Mouse (Mus musculus) retina, adult 2 months (tissue): ENCODE data around the gene Gm20715.
"Not testable (repeated sequence)": the region's sequence is repeated elsewhere in the genome, so short reads cannot be mapped to it uniquely, and the experiment has no call there.

Source experiments
- DNase-seq: peaks from one replicate; pipeline ENCODE4 v3.0.0-alpha.2; 2012; ENCODE audit warnings: low read depth, low spot score

The Gm20715 gene

DNA sequence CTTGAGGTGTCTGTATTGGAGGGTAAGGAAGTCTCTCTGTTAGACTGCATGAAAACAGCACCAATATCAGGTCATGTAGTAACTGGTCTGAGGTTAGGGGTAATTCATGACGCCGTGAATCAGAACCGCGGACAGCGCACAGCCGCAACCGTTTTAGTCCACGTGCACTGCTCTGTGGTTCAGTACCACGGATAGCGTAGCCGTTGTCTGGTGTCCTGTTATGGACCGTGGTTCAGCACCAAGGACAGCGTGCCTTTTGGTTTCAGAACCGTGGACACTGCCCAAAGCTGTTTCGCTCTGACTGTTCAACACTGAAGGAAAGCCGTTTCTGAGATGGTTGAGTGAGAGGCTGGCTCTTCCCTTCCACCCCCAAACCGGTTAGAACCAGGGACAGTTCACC, at the start of gene Gm20715:
Gm20715 (plus strand) TSS at position 235 of the 400 bp plus-strand sequence.
- DNase-seq = no peak

DNA sequence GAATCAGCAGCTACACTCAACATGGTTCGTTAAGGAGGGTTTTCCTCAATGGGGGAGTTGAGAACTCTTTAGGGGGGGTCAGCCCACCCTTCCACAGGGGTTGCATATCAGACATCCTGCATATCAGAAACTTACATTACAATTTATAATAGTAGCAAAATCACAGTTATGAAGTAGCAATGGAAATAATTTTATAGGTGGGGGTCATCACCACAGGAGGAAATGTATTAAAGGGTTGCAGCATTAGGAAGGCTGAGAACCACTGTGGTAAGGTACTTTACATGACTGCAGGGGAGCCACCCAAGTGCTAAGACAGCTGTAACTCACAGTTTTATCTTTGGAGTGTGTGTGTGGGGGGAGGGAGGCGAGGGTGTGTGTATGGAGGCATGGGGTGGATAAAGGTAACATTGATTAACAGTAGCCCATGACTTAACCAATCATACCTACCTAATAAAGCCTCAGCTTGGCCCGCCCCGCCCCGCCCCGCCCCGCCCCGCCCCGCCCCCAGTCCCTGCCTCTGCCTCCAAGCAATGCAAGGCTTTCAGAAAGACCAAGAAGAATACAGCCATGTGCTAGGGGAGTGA, 49.5 kb upstream of the Gm20715 start:
- no peak for DNase-seq

DNA sequence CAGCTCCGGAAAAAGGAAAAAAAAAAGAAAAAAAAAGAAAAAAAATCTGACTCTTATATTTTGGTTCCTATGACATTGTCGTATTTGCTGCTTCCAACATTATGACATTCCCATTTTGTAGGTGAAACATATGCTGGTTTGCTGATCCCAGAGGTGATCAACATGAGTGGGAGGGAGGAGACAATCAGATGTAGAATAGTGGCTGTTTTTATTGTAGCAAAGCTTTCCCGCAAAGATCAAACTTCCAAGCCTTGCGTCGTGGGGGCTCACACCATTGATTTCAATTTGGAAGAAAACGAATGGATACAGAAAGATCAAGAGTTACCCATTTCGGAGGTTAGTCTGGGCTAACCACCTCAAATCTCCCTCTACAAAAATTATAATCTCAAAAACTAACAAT, 48.3 kb upstream of the Gm20715 start:
- DNase-seq = no peak

DNA sequence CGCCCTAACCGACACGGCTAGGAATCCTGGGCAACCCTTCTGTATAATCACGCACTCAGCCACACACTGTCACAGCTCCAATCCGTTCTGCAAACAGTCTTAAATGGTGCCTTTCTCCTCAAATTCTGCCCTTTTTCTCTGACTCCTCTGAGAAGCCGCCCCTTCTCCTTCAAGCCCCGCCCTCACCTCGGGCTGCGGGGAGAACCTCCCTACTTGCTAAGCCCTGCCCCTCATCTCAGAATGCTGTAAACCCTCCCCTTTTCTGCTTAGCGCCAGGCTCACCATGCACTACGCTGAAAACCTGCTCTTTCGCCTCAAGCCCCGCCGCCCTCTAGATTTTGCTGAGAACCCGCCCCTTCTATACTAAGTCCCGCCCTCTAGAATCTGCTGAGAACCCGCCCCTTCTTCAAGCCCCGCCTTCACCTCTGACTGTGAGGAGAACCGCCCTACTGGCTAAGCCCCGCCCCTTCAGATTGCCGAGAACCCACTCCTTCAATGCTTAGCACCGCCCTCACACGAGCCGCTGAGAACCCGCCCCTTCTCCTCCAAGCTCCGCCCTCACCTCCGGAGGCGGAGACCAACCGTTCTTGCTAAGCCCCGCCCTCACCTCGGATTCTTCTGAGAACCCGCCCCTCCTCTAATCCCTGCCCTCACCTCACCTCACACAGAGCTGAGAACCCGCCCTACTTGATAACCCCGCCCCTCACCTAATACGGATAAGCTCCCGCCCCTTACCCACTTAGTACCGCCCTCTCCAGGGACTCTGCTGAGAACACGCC, 47.6 kb upstream of the Gm20715 start:
- peak; percentile 100 for DNase-seq

- DNase-seq = peak; percentile 93
Observed at GRCm38 (mm10) chr7:6363047-6363488, 47.0 kb upstream of the Gm20715 start, which contains the start of gene Zfp78. Gene Zfp78, plus strand, starts transcription at chr7:6363280.

- DNase-seq = no peak
Observed at GRCm38 (mm10) chr7:6364761-6365160, 45.3 kb upstream of the Gm20715 start.

GRCm38 (mm10) chr7:6367185-6367584, 42.9 kb upstream of the Gm20715 start:
- no peak for DNase-seq

DNA sequence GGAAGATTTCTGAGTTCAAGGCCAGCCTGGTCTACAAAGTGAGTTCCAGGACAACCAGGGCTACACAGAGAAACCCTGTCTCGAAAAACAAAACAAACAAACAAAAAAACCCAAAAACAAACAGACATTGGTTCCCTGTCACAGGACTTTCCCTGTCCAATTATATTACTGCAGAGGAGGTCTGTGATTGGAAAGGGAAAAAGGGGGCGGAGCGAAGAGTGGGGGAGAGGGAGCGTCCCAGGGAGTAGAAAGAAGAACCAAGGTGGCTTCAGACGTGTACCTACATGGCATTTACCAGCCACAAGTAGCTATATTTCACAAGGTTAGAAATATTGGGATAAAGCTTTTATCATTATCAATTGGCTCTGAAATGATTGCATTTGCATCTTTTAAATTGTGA, 41.9 kb upstream of the Gm20715 start:
- DNase-seq = not testable (repeated sequence)

- no peak for DNase-seq
Observed at GRCm38 (mm10) chr7:6369460-6369859, 40.6 kb upstream of the Gm20715 start.

GRCm38 (mm10) chr7:6372993-6373392, 37.1 kb upstream of the Gm20715 start:
- no peak for DNase-seq

DNA sequence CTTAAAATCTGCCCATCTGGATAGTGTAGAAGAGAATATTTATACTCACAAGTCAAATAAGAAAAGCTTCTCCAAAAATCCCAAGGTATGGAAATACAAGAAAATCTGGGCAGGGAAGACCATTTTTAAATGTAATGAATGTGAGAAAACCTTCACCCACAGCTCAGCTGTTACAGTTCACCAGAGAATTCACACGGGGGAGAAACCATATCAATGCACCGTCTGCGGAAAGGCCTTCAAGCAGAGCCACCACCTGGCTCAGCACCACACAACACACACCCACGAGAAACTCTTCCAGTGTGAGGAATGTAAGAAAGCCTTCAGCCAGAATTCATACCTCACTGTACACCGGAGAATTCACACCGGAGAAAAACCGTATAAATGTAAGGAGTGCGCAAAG, 31.6 kb upstream of the Gm20715 start:
- DNase-seq = no peak

DNA sequence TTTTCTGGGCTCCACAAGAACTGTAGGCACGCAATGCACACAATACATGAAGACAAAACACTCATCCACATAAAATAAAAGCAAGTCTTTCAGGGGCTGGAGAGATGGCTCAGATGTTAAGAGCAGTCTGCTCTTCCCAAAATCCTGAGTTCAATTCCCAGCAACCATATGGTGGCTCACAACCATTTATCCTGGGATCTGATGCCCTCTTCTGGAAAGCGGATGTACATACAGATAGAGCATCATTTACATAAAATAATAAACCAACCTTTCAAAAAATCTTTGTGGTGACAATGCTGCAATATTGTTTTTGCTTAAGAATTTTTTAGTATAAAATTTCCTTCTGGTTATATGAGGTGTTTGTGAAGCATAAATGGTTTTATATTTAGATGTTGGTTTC, 28.6 kb upstream of the Gm20715 start:
- no peak for DNase-seq

- peak; percentile 87 for DNase-seq
Observed at GRCm38 (mm10) chr7:6383044-6383455, 27.0 kb upstream of the Gm20715 start, which contains the start of gene Zfp28. Gene Zfp28, plus strand, starts transcription at chr7:6383295.

GRCm38 (mm10) chr7:6384011-6384410, 26.1 kb upstream of the Gm20715 start:
- no peak for DNase-seq

- no peak for DNase-seq
Observed at GRCm38 (mm10) chr7:6386995-6387394, 23.1 kb upstream of the Gm20715 start.

- no peak for DNase-seq
Observed at GRCm38 (mm10) chr7:6388971-6389370, 21.1 kb upstream of the Gm20715 start.

DNA sequence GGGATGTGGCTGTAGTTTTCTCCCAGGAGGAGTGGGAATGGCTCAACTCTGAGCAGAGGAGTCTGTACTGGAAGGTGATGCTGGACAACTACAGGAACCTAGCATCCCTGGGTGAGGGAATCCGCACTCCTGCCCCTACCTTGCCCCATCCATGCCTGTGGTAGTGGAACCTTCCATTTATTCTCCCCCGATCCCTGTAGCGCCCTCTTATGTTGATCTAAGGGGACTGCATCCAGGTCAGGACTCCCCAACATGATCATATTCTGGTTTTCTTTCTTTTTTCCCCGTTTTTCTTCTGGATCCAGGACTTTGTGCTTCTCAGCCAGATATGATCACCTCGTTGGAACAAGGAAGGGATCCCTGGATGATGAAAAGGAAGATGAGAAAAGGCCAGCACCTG, 20.6 kb upstream of the Gm20715 start:
- no peak for DNase-seq

DNA sequence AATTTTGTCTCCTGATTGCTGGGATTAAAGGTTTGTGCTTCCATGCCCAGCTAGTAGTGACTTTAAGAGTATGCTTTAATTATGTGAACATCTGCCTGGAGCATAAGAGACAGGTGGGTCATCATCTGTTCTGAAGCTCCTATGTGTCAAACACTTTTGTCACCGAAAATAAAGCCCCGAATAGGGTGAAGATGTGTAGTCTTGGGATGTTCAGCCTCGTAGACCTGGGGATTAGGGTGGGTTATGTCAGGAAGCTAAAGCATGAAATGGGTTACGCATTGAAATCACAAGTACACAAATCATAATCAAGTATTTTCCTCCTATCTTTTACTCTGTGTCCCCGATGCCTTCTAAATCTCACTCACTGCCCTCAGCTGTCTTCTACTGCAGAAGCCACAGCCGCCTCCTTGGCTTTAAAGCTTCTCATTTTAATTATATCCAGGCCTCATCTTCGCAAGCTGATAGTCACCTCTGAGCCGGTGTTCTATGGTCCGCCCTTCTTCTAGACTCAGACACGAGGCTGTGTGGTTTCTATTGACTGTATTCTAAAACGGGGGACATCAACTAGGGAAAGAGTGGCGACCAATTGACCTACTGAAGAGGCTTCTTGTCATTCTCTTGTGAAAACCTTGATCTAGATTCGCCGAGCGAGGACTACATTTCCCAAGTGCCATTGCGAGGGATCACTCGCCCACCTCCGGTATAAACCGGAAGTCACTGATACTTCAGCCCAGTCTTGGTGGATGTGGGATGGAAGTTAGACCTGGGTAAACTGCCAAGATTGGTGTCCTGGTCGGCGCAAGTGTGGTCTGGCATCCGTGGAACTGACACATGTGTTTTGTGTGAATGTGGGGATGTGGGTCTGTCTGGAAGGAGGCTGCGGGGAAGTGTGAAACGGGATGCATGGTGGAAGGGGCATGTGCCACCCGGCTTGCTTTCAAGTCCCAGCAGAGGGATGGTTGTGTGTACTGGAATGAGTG, 11.8 kb upstream of the Gm20715 start, which contains the start of gene Smim17:
Smim17 (plus strand) TSS at position 720 of the 980 bp plus-strand sequence.
- DNase-seq = peak; percentile 60

DNA sequence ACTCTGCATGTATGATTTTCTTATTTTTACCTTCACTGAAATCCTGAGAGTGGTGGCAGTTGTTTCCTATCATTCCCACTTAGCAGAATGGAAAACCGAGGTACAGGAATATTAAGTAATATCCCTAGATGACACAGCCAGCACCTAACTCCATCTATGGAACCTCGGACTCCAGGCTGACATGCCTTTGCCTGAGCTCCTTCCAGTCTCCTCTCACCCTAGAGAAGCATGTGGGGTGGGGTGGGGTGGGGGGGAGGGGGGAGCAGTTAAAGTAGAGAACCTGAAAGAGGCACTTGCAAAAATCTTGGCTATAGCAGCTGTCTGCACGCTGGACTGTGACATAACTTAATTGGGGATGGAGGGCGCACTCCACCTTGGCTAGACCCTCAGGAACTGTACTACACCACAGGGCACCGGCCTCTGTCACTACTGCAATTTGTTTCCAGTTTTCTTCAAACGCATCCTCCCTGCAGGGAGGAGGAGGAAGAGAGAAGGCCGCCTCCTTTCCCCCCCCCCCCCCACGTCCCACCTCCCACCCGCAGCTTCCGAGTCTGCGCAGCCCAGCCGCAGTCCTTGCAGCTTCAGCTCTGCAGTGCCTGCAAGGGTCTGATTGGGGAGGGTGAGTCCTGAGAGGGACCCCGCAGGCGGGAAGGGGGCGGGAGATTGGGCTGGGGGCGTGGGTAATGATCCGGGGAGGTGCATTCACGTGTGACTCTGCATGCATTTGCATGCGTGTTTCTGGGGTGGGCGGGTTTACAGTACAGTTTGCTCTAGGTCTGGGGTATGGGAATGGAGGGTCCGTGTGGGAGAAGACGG, 4.8 kb downstream of the Gm20715 start:
- DNase-seq = no peak

GRCm38 (mm10) chr7:6415442-6415787, 5.3 kb downstream of the Gm20715 start:
- no peak for DNase-seq

DNA sequence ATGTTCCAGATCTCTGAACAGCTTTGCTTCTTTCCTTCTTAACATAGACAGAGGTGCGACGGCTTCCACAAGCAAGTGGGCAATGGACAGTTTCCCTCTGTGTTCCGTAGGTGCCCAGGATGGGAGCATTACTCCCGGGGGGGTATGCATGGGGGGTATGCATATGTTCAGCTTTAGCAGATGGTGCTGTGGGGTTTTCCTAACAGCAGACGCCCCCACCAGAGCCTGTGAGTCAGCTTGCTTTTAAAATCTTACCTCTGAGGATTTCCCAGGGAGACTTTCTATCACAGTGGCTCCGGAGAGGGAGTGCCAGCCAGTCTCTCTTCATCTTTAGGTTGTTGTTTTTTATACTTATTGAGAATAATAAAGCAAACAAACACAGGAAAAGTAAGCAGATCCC, 9.8 kb downstream of the Gm20715 start:
- DNase-seq = no peak
